Mouse (Mus musculus) ES-Bruce4 (cell line): Measurements from ENCODE around the gene Sap25.

Source experiments
- CTCF ChIP-seq: IDR thresholded peaks from one replicate; pipeline ENCODE4 v1.8.1; 2011; ENCODE audit warnings: low read depth, low read length
- EP300 ChIP-seq: IDR thresholded peaks from 2 replicates; pipeline ENCODE4 v1.6.1; 2011; ENCODE audit warnings: low read depth, low read length; ENCODE audit not compliant: insufficient read depth
- POLR2A ChIP-seq: IDR thresholded peaks from one replicate; pipeline ENCODE4 v1.8.1; 2011; ENCODE audit warnings: low read length; ENCODE audit not compliant: insufficient read depth

- TF ChIP-seq POLR2A, result no peak
- no peak for TF ChIP-seq CTCF
- no peak for TF ChIP-seq EP300
These were observed 38.6 kb downstream of the Sap25 start for GRCm38 (mm10) chr5:137679726-137680125.
